Mouse (Mus musculus): Measurements from ENCODE around the gene Taar7b.

DNA sequence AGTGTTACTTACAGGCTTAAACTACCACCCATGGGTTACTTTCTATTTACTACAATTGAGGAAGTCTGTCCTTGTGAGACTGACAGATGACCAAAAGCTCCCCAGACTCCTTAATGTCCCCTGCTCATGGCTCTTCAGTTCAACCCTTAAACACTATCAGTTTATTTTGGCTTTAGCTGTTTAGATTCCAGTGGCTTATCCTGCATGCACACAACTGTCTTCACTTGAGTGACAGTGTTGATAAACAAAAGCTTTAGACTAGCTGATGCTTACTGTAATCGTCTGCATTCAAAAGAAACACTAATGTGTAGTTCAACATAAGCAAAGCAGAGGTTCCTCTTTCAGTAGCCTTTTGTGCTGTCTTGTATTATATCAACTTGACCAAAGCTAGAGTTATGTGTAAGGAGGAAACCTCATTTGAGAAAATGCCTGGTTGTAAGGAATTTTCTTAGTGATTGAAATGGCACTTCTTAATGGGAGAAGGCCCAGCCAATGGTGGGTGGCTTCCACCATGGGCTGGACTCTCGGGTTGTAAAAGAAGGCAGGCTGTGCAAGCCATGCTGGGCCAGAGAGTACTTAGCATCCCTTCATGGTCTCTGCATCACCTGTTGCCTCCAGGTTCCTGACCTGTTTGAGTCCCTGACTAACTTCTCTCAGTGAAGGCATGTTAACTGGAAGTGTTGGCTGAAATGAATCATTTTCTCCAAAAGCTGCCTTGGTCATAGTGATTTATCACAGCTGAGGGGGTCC is 40.6 kb downstream of the Taar7b start:
- no peak for TF ChIP-seq POLR2A (IDR thresholded peaks at IDR 0.05; ENCODE audit: control insufficient read depth, extremely low read depth, insufficient read depth, low read length, poor library complexity)
- TF ChIP-seq CTCF (IDR thresholded peaks at IDR 0.05; ENCODE audit: borderline replicate concordance, control insufficient read depth, extremely low read depth, insufficient read depth, low read length, poor library complexity): no peak
